Mouse (Mus musculus): ENCODE results near the gene Gm44503. TPM values are rescaled to one million over a fixed set of nuclear protein-coding genes. Genes with fewer than 3 reads are reported as not detected.

Gene Gm44503
- polyA plus RNA-seq, 1 experiment: not detected

- peaks cover 5% of the 10 kb centered on the region; the same call in 1 of the 2 replicates for H3K4me1 ChIP-seq (ENCODE audit: control insufficient read depth, insufficient read depth, insufficient read length, low read length)
- WGBS: 21% methylated on average over 6 of the region's 6 CpGs
- no peak for TF ChIP-seq CTCF (IDR thresholded peaks at IDR 0.05; ENCODE audit: extremely low read depth, insufficient read length, insufficient replicate concordance, low read depth, low read length)
- no peak for TF ChIP-seq POLR2A (IDR thresholded peaks at IDR 0.05; ENCODE audit: low read depth, low read length)
- peak within 1 kb of the TSS; percentile 88 for H3K4me3 ChIP-seq (ENCODE audit: low read depth, low read length)
- no peaks in the 10 kb centered on the region for H3K27me3 ChIP-seq (ENCODE audit: control insufficient read depth, insufficient read depth, low read length)
- peak within 1 kb of the TSS; percentile 22; the same call in 1 of the 2 replicates for H3K27ac ChIP-seq (ENCODE audit: insufficient read depth, low read depth, low read length)
- H3K36me3 ChIP-seq (ENCODE audit: control insufficient read depth, insufficient read depth, low read length): no peaks in the 10 kb centered on the region
These were observed 81.4 kb downstream of the Gm44503 start, which contains the start of gene Pigb for GRCm38 (mm10) chr9:73040080-73040479. TSS of gene Pigb (minus strand) at chr9:73040378.

DNA sequence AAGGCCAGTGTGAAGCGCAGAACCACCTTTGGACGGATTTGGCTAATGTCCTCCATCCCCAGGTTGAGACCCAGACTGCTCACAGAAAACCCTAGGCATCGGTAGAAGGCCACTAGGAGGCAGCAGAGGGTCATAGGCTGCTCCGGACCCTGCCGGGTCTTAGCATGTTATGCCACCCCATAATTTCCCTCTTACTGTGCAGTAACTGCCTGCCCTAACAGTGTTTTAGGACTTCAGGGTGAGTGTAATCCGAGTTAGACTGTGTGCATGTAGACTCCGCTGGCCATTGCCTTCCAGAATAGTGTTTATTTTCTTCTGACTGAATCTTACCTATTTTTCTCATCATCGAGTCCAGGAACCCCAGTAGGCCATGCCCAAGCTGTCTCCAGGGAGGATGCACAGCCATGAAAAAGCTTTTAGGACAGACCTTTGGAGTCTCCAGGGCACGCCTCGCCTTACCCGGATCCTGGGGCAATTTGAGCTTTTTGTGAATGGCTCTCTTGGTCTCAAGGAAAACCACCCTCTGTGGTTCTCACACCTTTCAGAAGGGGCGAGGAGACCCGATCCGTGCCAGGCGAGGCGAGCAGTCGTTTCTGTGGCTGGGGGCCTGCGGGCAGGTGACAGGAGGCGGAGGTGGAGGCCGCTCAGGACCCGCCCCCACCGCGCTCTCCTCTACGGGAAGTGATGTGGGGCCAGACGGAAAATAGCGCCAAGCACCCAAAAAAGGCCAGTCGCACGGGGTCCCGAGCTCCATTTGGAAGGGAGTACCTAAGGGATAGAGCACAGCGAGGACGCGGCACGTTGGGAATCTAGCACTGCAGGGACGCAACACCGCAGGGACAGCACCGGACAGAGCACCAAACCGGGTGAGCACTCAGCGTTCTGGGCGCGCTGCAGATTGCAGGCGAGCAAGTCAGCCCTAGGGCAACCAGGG lies 85.8 kb downstream of the Gm44503 start, which contains the start of gene Rab27a:
Gene Rab27a (plus strand): TSS at position 709 of the 934 bp plus-strand sequence.
- peak within 1 kb of the TSS; percentile 92 for H3K4me3 ChIP-seq (ENCODE audit: low read depth, low read length)
- H3K27me3 ChIP-seq (ENCODE audit: control insufficient read depth, insufficient read depth, low read length): no peaks in the 10 kb centered on the region
- WGBS: under 1% methylated on average over 41 of the region's 41 CpGs
- TF ChIP-seq POLR2A (IDR thresholded peaks at IDR 0.05; ENCODE audit: low read depth, low read length) (0 out of 2 replicates have a peak, but pooled peaks have one; percentile 6), CTCF (IDR thresholded peaks at IDR 0.05; ENCODE audit: extremely low read depth, insufficient read length, insufficient replicate concordance, low read depth, low read length) (peak; percentile 96; the same call in 1 of the 2 replicates)
- H3K36me3 ChIP-seq (ENCODE audit: control insufficient read depth, insufficient read depth, low read length): no peaks in the 10 kb centered on the region
- peak within 1 kb of the TSS; percentile 69 for H3K27ac ChIP-seq (ENCODE audit: insufficient read depth, low read depth, low read length)
- peaks cover 5% of the 10 kb centered on the region; the same call in 1 of the 2 replicates for H3K4me1 ChIP-seq (ENCODE audit: control insufficient read depth, insufficient read depth, insufficient read length, low read length)

DNA sequence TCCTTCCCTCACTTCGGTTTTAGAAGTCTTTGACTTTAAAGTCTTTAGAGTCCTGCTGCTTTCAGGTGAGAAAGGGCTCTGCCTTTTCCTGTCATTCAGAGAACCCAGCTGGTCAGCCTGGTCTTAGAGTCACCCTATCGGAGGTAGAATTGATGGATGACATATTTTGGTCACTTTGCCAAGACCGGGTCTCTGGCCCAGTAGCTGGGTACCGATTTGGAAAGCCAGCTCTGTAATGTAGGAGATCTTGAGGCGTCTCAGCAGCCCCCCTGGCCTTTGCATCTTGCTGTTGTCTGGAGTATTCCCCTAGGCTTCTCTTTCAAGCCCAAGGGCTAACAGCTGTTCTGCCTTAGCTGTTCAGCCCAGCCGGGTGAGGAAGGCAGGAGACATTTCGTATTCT lies 86.6 kb downstream of the Gm44503 start:
- peak overlapping the region; percentile 92 for H3K4me3 ChIP-seq (ENCODE audit: low read depth, low read length)
- peak overlapping the region; percentile 69 for H3K27ac ChIP-seq (ENCODE audit: insufficient read depth, low read depth, low read length)
- WGBS: 23% methylated on average over 7 of the region's 7 CpGs
- TF ChIP-seq POLR2A (IDR thresholded peaks at IDR 0.05; ENCODE audit: low read depth, low read length): no peak
- H3K4me1 ChIP-seq (ENCODE audit: control insufficient read depth, insufficient read depth, insufficient read length, low read length): peaks cover 3% of the 10 kb centered on the region; the same call in 1 of the 2 replicates
- H3K27me3 ChIP-seq (ENCODE audit: control insufficient read depth, insufficient read depth, low read length): no peaks in the 10 kb centered on the region
- H3K36me3 ChIP-seq (ENCODE audit: control insufficient read depth, insufficient read depth, low read length): no peaks in the 10 kb centered on the region

- Histone ChIP-seq H3K4me1 (ENCODE audit: control insufficient read depth, insufficient read depth, insufficient read length, low read length) (no peaks in the 10 kb centered on the region; the same call in 1 of the 2 replicates), H3K4me3 (ENCODE audit: low read depth, low read length) (peak overlapping the region; percentile 92; the same call in 1 of the 2 replicates), H3K27me3 (ENCODE audit: control insufficient read depth, insufficient read depth, low read length) (no peaks in the 10 kb centered on the region), H3K36me3 (ENCODE audit: control insufficient read depth, insufficient read depth, low read length) (no peaks in the 10 kb centered on the region), H3K27ac (ENCODE audit: insufficient read depth, low read depth, low read length) (peak overlapping the region; percentile 69; the same call in 1 of the 2 replicates)
- TF ChIP-seq CTCF (IDR thresholded peaks at IDR 0.05; ENCODE audit: extremely low read depth, insufficient read length, insufficient replicate concordance, low read depth, low read length): no peak
- no peak for TF ChIP-seq POLR2A (IDR thresholded peaks at IDR 0.05; ENCODE audit: low read depth, low read length)
- WGBS: 71% methylated on average over 10 of the region's 10 CpGs
These were observed 87.1 kb downstream of the Gm44503 start for GRCm38 (mm10) chr9:73045711-73046110.

DNA sequence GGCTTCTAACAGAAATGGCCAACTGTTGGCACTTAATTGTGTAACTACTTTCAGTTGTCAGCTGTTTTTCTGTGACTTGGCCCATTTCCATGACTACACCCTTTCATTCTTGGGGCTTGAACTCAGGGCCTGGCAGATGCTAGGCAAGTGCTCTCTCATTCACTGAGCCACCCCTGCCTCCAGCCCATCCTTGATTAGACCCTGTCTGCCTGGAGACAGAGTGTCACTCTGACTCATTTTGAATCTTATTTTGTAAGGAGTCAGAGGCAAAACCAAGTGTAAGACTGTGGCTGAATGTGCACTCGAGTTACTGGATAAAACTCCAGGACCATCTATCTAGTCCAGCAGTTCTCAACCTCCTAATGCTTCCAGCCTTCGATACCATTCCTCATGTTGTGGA lies 89.3 kb downstream of the Gm44503 start:
- no peak for TF ChIP-seq CTCF (IDR thresholded peaks at IDR 0.05; ENCODE audit: extremely low read depth, insufficient read length, insufficient replicate concordance, low read depth, low read length)
- no peak for TF ChIP-seq POLR2A (IDR thresholded peaks at IDR 0.05; ENCODE audit: low read depth, low read length)
- Histone ChIP-seq H3K36me3 (ENCODE audit: control insufficient read depth, insufficient read depth, low read length) (no peaks in the 10 kb centered on the region), H3K4me1 (ENCODE audit: control insufficient read depth, insufficient read depth, insufficient read length, low read length) (no peaks in the 10 kb centered on the region; the same call in 1 of the 2 replicates), H3K27me3 (ENCODE audit: control insufficient read depth, insufficient read depth, low read length) (no peaks in the 10 kb centered on the region), H3K4me3 (ENCODE audit: low read depth, low read length) (no peak overlapping the region), H3K27ac (ENCODE audit: insufficient read depth, low read depth, low read length) (no peak overlapping the region)
- 83% methylated on average over 2 of the region's 2 CpGs for whole genome bisulfite sequencing

GRCm38 (mm10) chr9:73048927-73049326 lies 90.3 kb downstream of the Gm44503 start:
- H3K27me3 ChIP-seq (ENCODE audit: control insufficient read depth, insufficient read depth, low read length): no peaks in the 10 kb centered on the region
- no peak for TF ChIP-seq POLR2A (IDR thresholded peaks at IDR 0.05; ENCODE audit: low read depth, low read length)
- TF ChIP-seq CTCF (IDR thresholded peaks at IDR 0.05; ENCODE audit: extremely low read depth, insufficient read length, insufficient replicate concordance, low read depth, low read length): no peak
- no peaks in the 10 kb centered on the region for H3K36me3 ChIP-seq (ENCODE audit: control insufficient read depth, insufficient read depth, low read length)
- no peak overlapping the region for H3K27ac ChIP-seq (ENCODE audit: insufficient read depth, low read depth, low read length)
- no peaks in the 10 kb centered on the region; the same call in 1 of the 2 replicates for H3K4me1 ChIP-seq (ENCODE audit: control insufficient read depth, insufficient read depth, insufficient read length, low read length)
- H3K4me3 ChIP-seq (ENCODE audit: low read depth, low read length): no peak overlapping the region
- WGBS: 69% methylated on average over 4 of the region's 4 CpGs

GRCm38 (mm10) chr9:73049833-73050232 lies 91.2 kb downstream of the Gm44503 start:
- Histone ChIP-seq H3K4me1 (ENCODE audit: control insufficient read depth, insufficient read depth, insufficient read length, low read length) (no peaks in the 10 kb centered on the region; the same call in 1 of the 2 replicates), H3K36me3 (ENCODE audit: control insufficient read depth, insufficient read depth, low read length) (no peaks in the 10 kb centered on the region), H3K4me3 (ENCODE audit: low read depth, low read length) (no peak overlapping the region), H3K27ac (ENCODE audit: insufficient read depth, low read depth, low read length) (no peak overlapping the region), H3K27me3 (ENCODE audit: control insufficient read depth, insufficient read depth, low read length) (no peaks in the 10 kb centered on the region)
- TF ChIP-seq POLR2A (IDR thresholded peaks at IDR 0.05; ENCODE audit: low read depth, low read length): no peak
- no peak for TF ChIP-seq CTCF (IDR thresholded peaks at IDR 0.05; ENCODE audit: extremely low read depth, insufficient read length, insufficient replicate concordance, low read depth, low read length)
- WGBS: 43% methylated on average over 5 of the region's 5 CpGs

Measured in small intestine, adult 2 months (tissue).